Mouse (Mus musculus) liver, adult (tissue): ENCODE results near the gene Pls1.

Source experiments
- GATA4 ChIP-seq: IDR thresholded peaks from 2 replicates; pipeline ENCODE4 v1.6.1; 2014; ENCODE audit warnings: mild to moderate bottlenecking, low read length; ENCODE audit not compliant: insufficient replicate concordance

Gene Pls1

DNA sequence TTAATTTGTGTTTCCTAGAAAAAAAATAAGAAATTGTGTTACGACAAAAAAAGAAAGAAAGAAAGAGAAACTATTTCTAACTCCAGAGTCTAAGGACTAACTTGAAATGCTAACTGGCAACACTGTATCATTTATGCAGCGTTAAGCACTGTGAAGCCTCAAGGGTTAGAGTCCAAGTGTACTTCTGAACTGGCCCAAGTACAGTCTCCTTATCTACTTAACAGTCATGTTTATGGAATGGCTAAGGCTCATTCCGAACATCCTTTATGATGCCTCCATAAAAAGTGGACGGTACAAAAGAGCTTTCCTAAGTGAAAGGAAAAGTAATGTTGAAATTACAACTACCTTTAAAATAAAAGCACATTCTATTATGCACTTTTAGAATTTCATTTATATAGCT is 29.4 kb downstream of the Pls1 start:
- TF ChIP-seq GATA4 = no peak

DNA sequence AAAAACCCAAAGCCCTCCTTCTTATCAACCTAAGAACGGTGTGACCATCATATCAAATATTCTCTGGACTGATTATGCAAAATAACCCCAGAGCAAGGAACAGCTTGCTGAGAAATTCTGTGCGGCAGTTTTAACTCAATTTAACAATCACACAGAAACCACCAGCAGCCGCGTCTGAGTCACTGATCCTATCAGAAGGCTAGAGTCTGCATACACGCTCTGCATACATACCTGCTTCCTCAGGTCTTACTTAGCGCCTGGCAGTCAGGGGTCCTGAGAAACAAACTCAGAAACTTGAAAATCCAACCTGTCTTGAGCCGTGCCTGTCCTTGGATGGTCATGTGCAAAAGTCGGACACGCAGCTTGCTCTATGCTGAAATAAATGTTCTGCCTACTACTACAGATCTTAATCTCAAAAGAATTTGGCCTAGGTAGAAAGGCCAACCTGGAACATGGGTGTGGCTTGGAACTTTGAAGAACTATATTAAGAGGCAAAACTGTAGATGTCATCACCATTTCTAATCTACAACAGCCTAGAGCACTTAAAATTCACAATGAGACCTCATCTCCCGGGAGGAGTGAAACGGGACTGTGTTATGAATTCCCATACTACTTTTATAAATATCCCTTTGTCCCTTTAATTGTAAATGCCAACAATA is 30.0 kb downstream of the Pls1 start:
- no peak for TF ChIP-seq GATA4

DNA sequence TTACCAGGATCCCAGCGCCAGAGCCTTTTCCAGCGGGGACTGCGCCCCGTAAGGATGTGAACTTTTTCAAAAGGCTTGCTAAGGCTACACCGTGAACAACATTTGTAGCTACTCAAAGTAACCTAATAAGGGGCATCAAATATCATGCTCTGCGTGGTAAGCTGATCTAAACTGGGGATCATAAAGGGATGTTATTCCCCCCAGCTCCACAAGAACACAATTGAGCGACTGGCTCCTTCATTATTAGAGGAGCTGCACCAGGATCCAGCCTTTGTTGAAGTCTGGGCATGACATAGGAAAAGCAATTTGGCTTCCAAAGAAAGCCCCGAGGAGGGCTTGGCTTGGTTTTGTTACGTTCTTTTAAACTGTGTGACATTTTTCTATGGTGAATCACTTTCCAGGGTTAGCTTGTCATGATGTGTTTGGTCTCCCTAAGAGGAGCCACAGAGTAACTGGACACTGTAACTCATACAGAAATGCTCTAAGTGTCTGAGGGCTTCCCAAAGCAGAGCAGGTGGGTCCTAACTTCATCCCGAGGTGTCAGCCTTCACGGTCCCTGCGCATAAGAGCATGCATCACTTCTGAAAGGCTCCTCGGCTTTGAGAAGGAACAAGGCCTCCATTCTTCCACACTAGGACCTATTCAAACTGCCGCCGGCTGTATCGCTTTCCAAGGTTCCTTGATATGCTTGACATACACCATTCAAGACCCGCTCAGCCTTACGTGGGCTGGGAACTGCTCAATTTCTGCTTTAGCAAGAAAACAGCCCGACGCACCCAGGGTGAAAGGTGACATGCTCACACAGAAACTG is 31.2 kb downstream of the Pls1 start:
- no peak for TF ChIP-seq GATA4

DNA sequence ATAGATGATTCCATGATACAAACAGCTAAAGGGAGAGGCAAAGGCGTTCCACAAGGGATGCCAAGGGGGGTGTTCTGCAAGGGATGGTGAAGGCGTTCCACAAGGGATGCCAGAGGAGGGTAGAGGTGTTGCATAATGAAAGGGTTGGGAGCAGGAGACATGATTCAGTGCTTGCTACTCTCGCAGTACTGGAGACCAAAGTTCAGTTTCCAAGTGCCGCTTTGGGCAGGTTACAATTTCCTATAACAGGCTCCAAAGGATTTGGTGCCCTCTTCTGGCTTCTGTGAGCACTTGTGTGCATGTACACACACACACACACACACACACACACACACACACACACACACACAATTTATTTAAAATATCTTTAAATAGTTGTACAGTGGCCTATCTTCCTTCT is 33.3 kb downstream of the Pls1 start:
- TF ChIP-seq GATA4 = no peak

DNA sequence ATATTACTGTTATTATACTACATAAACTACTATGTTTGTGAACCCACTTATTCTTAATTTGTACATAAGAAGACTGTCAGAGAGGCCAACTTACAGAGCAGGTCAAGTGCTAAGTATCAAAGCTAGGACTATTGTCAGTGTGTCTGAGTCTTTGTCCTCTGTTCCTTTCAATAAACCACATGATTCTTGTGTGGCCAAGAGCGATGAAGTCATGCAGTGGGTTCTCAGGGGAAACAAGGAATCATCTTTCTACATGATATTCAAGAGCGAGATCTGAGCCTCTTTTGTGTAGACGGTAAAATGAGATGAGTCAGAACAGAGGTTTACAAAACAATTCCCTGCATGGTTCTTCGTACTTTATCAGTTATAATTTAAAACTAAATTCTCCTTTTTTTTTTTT is 35.5 kb downstream of the Pls1 start:
- no peak for TF ChIP-seq GATA4

DNA sequence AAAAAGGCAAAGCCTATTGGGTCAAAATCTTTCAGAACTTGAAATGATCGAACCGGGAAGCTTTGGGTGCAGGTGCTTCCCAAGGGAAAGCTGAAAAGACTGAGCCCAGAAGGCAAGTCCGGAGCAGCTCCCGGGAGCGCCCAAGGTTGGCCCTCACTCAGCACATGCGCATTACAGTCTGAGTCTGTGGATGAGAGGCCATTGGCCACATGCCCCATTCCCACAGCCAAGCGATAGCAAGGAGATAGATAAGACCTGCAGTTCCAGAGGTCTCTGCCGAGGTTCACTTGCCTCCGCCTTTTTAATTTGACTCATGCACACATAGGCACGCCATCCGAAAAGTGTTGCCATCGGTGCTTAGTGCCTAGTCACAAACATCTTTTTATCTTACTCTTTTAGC is 39.7 kb downstream of the Pls1 start:
- TF ChIP-seq GATA4 = no peak

DNA sequence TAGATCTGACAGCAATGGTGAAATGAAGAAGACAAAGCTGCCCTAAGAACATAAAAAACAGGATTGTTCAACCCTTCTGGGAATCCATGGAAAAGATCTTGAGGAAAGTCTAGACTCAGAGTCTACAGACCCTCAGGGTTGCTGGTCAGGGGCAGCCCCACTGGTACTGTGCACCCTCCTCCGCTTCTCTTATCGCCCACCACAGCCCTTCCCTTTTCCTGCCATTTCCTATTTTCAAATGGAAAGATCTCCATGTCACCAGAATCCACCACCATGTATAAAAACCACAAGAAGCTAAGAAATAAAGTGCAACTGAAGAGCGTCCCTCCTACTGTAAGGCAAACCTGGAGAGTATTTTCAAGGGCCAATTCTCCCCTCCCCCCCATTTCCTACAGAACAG is 41.3 kb downstream of the Pls1 start:
- TF ChIP-seq GATA4 = no peak

DNA sequence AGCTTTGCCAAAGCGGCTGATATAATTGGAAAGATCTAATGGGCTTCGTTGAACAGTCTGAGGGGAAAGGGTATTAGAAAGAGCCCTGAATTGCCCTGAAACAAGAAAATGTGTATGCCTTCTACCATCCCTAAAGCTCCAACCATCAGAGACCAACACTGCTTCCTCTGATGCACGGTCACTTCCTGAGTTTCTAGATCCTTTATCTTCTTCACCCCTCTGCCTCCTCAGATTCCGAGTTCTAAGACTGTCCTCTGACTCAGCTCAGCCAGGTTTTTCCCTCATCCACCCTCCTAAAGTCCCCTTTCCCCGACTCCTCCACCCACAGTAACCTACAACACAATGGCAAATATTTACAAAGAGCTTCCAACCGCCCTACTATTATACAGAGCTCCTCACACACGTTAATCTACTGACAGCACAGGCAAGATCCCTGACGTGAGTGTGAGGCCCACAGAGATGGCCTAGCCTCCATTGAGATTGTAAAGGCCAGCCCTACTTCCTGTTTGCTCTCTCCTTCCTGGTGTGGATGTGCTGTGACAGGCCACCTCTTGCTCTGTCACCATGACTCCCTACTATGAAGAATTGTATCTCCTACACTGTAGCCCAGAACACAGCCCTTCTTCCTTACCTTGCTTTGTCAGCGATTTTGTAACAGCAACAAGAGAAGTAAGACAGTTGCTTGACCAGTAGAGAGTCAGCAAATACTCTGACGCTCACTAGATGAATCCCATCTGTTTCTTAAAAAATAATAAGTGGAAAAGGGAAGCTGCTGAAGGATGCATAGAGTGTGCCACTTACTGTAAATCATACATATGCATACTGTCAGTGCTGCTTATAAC is 43.3 kb downstream of the Pls1 start:
- no peak for TF ChIP-seq GATA4

DNA sequence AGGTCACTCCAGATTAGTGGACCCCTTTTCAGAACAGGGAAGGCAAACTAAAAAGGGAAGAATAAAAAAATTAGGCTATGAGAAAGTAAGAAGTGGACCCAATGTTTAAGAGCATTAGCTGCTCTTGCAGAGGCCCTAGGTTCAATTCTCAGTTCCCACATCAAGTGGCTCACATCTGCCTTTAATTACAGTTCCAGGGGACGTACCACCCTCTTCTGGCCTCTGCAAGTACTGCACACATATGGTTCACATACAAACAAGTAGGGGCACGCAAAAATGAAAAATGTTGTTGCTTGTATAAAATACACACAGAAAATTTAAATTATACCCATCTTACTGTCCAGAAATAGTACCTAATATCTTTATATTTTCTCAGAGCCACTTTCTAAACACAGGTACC is 48.8 kb downstream of the Pls1 start:
- no peak for TF ChIP-seq GATA4

DNA sequence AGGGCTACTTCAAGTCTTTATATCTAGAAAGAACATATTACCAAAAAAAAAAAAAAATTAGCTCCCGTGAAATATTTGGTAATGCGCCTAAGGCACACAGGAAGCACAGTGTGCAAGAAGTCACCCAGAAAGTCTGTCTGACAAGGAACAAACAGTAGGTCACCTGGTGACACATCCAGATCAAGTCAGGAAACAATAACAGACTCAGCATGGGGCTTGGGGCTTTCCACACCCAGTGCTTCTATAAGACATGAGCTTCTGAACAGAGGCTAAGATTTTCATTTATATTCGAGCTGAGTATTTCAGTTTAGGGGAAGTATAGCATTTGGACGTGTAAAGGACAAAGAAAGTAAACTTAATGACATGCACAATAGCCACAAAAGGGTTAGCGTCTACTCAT is 49.3 kb downstream of the Pls1 start:
- TF ChIP-seq GATA4 = no peak

DNA sequence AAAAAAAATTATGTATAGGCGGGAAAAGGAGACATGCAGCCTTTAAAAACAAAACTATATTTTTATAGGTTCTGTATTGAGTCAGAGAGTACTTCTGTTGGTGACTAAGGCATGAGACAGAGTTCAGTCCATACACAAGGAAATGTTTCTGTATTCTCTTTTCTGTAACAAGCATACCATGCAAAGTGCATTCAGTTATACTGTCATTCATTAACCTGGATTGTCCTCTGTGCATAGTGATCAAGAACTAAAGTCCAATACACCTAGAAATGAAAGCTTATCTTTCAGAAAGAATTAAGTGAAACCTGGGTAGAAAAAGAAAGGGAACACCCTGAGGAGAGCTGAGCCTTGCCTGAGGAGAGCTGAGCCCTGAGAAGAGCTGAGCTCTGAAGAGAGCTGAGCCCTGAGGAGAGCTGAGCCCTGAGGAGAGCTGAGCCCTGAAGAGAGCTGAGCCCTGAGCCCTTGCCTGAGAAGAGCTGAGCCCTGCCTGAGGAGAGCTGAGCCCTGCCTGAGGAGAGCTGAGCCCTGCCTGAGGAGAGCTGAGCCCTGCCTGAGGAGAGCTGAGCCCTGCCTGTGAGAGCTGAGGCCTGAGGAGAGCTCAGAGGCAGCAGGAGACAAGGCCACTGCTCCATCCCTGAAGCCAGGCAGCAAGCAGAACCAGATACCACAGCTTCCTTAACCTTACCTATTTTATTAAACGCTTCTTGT is 49.9 kb downstream of the Pls1 start:
- TF ChIP-seq GATA4 = no peak

DNA sequence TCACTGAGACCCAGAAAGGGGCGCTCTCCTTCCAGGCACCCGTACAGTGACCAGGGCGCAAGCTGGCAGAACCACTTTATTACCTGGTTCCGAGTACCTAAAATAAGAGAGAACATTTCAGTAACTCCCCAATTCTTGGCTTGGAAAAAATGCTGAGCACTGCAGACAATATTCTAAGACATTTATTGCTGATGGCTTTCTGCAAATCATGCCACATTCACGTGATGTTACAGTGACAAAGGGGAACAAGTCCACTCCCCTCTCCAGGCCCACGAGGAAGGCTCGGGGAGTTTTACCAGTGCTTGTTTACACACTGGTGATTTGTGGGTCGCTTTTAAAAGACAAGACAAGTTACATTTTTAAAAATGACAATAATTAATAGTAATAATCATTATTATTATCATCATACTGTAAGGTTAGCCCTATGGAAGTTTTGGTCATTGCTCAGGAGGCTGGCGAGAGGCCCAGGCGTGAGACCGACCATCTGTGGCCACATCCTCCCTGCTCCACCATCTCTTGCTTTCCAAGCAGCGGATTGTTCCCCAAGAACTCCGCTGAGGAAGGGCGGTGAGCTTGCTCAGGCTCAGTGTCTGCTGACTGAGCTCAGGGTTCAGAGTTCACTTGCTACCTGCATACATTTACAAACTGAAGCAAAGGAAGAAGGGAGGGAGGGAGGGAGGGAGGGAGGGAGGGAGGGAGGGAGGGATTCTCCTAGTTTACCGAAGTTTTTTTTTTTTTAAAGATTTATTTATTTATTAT is 50.9 kb downstream of the Pls1 start:
- TF ChIP-seq GATA4 = no peak

DNA sequence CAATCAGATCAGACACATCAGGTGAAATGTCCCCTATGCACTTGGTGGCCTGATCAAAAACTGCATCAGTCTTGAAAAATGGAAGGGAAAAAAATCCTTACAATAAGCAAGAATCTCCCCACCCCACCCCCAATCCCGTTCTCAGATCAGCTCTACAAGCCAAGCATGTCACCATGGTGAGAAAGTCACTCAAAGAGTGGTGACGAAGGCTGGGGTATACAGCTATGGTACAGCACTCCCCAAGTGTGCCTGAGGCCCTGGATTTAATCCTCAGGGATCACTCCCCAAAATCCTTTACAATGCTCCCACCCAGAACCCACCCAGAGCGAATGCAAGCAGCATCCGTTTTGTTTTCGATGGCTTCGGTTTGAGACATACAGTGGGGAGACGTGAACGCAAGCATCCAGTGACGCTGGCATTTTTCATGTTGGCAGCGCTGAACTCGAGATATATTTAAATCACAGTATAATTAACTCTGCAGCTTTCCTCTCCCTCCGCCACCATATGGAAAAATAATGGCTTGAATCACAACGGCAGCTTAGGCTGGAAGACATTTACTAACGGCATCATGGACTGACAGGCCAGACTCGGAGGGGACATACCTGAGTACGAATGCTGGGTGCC is 60.1 kb downstream of the Pls1 start:
- no peak for TF ChIP-seq GATA4

DNA sequence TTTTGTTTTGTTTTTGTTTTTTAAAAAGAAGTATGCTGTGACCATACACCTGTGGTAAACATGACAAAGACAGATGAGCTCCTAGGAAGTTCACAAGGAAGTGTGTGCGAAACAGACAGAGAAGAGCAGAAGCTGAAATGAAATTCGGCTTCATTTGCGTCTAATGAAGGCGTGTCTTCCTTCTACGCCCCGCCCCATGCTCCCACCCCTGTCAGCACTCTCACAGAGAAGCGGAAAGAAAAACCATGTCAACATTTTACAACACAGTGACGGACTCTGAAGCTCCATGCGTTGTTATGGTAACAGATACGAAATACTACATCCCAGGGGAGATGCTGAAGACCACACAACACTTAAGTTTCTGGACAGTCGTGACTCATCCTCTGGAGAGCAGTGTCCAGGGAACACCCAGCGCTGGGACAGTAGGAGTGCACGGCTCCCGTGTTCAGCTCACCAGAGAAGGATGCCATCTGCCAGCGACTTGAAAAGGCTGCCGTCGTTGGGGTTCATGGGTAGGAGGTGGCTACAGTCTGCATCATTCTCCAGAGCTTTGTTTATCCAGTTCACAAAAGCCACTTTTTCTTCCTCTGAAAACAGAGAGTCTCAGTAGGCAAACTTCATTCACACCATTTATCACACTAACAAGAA is 61.3 kb downstream of the Pls1 start:
- no peak for TF ChIP-seq GATA4
